Mouse (Mus musculus): ENCODE results near the gene Tmem179. TPM values are rescaled to one million over a fixed set of nuclear protein-coding genes. Genes with fewer than 3 reads are reported as not detected.

The Tmem179 gene
- total and polyA plus RNA-seq, 3 experiments, result not detected

DNA sequence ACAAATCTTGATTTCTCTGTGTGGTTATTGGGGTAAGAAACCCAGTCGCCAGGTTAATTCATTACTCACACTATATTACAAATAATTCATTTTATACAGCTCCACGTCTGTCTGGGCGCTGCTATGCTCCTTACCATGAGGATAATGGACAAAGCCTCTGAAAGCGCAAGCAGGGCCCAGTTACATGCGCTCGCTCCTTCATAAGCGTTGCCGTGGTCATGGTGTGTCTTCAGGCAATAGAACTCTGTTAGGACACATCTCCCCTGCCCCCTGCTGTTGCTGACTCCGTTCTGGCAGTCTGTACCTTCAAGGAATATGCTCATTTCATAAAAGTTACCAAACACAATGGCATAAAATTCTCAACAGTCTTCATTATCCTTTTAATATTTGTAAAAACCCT is 64.7 kb downstream of the Tmem179 start:
- in situ Hi-C loops (cut with MboI; ENCODE audit: low pct_ligation_motif_present, low pct_unique_long_range_greater_than_20kb, low sequenced_read_pairs) (no loop called here), dilution Hi-C loops (cut with MboI; ENCODE audit: extremely low pct_ligation_motif_present, extremely low pct_unique_long_range_greater_than_20kb, low sequenced_read_pairs) (no loop called here)
- H3K9me3 ChIP-seq (replicated peaks; ENCODE audit: low read length), result peaks cover 12% of the 10 kb centered on the region
- TF ChIP-seq KAT2A (IDR thresholded peaks at IDR 0.05; ENCODE audit: insufficient replicate concordance, low read length) (no peak), CTCF (conservative IDR thresholded peaks at IDR 0.05 in 1 of 2, IDR thresholded peaks at IDR 0.05 in 1 of 2; ENCODE audit: low read depth in 2 of 2, low read length in 2 of 2) (no peak), ZKSCAN1 (IDR thresholded peaks at IDR 0.05; ENCODE audit: borderline replicate concordance, low read depth, low read length) (no peak), ELF1 (IDR thresholded peaks at IDR 0.05; ENCODE audit: low read depth, low read length) (no peak), HCFC1 (IDR thresholded peaks at IDR 0.05; ENCODE audit: low read depth, low read length) (no peak), NRF1 (IDR thresholded peaks at IDR 0.05; ENCODE audit: low read depth, low read length) (no peak)
- H3K4me2 ChIP-seq (ENCODE audit: insufficient read depth, low read depth, poor library complexity, severe bottlenecking), result no peak overlapping the region
- H3K4me3 ChIP-seq (replicated peaks in 1 of 3; ENCODE audit: low read depth in 2 of 3, low read length in 2 of 3, poor library complexity in 1 of 3), result no peak overlapping the region
- no peak overlapping the region for H3K9ac ChIP-seq (ENCODE audit: insufficient read depth, low read depth)
- no peaks in the 10 kb centered on the region for H3K4me1 ChIP-seq (ENCODE audit: control insufficient read depth in 1 of 2, insufficient read depth in 2 of 2)
- peaks cover 92% of the 10 kb centered on the region for H3K27me3 ChIP-seq (replicated peaks)
- no peaks in the 10 kb centered on the region for H3K79me2 ChIP-seq (replicated peaks; ENCODE audit: control insufficient read depth, extremely low read depth, insufficient read depth, poor library complexity, severe bottlenecking)
- H3K27ac ChIP-seq (ENCODE audit: insufficient read depth, low read depth), result no peak overlapping the region
- no peak for DNase-seq (ENCODE audit: extremely low read depth)
- H3K36me3 ChIP-seq (replicated peaks in 1 of 2; ENCODE audit: control insufficient read depth in 1 of 2, insufficient read depth in 1 of 2, low read length in 1 of 2), result no peaks in the 10 kb centered on the region

GRCm38 (mm10) chr12:112451381-112451780 is 65.2 kb downstream of the Tmem179 start:
- Histone ChIP-seq H3K4me2 (ENCODE audit: insufficient read depth, low read depth, poor library complexity, severe bottlenecking) (no peak overlapping the region), H3K27ac (ENCODE audit: insufficient read depth, low read depth) (no peak overlapping the region), H3K9me3 (replicated peaks; ENCODE audit: low read length) (peaks cover 16% of the 10 kb centered on the region), H3K27me3 (replicated peaks) (peaks cover 94% of the 10 kb centered on the region), H3K36me3 (replicated peaks in 1 of 2; ENCODE audit: control insufficient read depth in 1 of 2, insufficient read depth in 1 of 2, low read length in 1 of 2) (no peaks in the 10 kb centered on the region), H3K79me2 (replicated peaks; ENCODE audit: control insufficient read depth, extremely low read depth, insufficient read depth, poor library complexity, severe bottlenecking) (no peaks in the 10 kb centered on the region), H3K4me1 (ENCODE audit: control insufficient read depth in 1 of 2, insufficient read depth in 2 of 2) (no peaks in the 10 kb centered on the region), H3K9ac (ENCODE audit: insufficient read depth, low read depth) (no peak overlapping the region), H3K4me3 (replicated peaks in 1 of 3; ENCODE audit: low read depth in 2 of 3, low read length in 2 of 3, poor library complexity in 1 of 3) (no peak overlapping the region)
- dilution Hi-C loops (cut with MboI; ENCODE audit: extremely low pct_ligation_motif_present, extremely low pct_unique_long_range_greater_than_20kb, low sequenced_read_pairs) (no loop called here), in situ Hi-C loops (cut with MboI; ENCODE audit: low pct_ligation_motif_present, low pct_unique_long_range_greater_than_20kb, low sequenced_read_pairs) (no loop called here)
- TF ChIP-seq USF2 (conservative IDR thresholded peaks at IDR 0.05; ENCODE audit: low read depth, low read length) (no peak), HCFC1 (IDR thresholded peaks at IDR 0.05; ENCODE audit: low read depth, low read length) (no peak), POLR2A (IDR thresholded peaks at IDR 0.05; ENCODE audit: low read depth, low read length) (no peak)
- no peak for DNase-seq (ENCODE audit: extremely low read depth)

GRCm38 (mm10) chr12:112450883-112451282 is 65.7 kb downstream of the Tmem179 start:
- H3K36me3 ChIP-seq (replicated peaks in 1 of 2; ENCODE audit: control insufficient read depth in 1 of 2, insufficient read depth in 1 of 2, low read length in 1 of 2), result no peaks in the 10 kb centered on the region
- H3K9me3 ChIP-seq (replicated peaks; ENCODE audit: low read length), result peaks cover 16% of the 10 kb centered on the region
- H3K4me1 ChIP-seq (ENCODE audit: control insufficient read depth in 1 of 2, insufficient read depth in 2 of 2), result no peaks in the 10 kb centered on the region
- H3K27ac ChIP-seq (ENCODE audit: insufficient read depth, low read depth), result no peak overlapping the region
- no peak overlapping the region for H3K9ac ChIP-seq (ENCODE audit: insufficient read depth, low read depth)
- in situ Hi-C loops (cut with MboI; ENCODE audit: low pct_ligation_motif_present, low pct_unique_long_range_greater_than_20kb, low sequenced_read_pairs), result no loop called here
- DNase-seq (ENCODE audit: extremely low read depth), result peak; percentile 29
- H3K79me2 ChIP-seq (replicated peaks; ENCODE audit: control insufficient read depth, extremely low read depth, insufficient read depth, poor library complexity, severe bottlenecking), result no peaks in the 10 kb centered on the region
- TF ChIP-seq ZMIZ1 (IDR thresholded peaks at IDR 0.05; ENCODE audit: low read depth, low read length) (no peak), CTCF (conservative IDR thresholded peaks at IDR 0.05 in 1 of 2, IDR thresholded peaks at IDR 0.05 in 1 of 2; ENCODE audit: low read depth in 2 of 2, low read length in 2 of 2) (peak in 1 of 2 experiments; percentile 65; a peak in 3 of 4 replicates), JUN (IDR thresholded peaks at IDR 0.05; ENCODE audit: insufficient read depth, low read depth, low read length) (no peak), RAD21 (IDR thresholded peaks at IDR 0.05; ENCODE audit: low read depth, low read length) (peak; percentile 20), SMC3 (IDR thresholded peaks at IDR 0.05; ENCODE audit: low read depth, low read length) (peak; percentile 63), MYC (IDR thresholded peaks at IDR 0.05; ENCODE audit: low read depth, low read length) (peak; percentile 81)
- no peak overlapping the region for H3K4me3 ChIP-seq (replicated peaks in 1 of 3; ENCODE audit: low read depth in 2 of 3, low read length in 2 of 3, poor library complexity in 1 of 3)
- H3K27me3 ChIP-seq (replicated peaks), result peaks cover 93% of the 10 kb centered on the region
- H3K4me2 ChIP-seq (ENCODE audit: insufficient read depth, low read depth, poor library complexity, severe bottlenecking), result no peak overlapping the region
- dilution Hi-C loops (cut with MboI; ENCODE audit: extremely low pct_ligation_motif_present, extremely low pct_unique_long_range_greater_than_20kb, low sequenced_read_pairs), result no loop called here

Other genes with a start within 250 kb of the Tmem179 start
- not detected in 2 replicates for gene A530016L24Rik, start 27.3 kb downstream of the Tmem179 start, total RNA-seq (2012; rRNA removed)
- gene A530016L24Rik, start 27.3 kb downstream of the Tmem179 start, total RNA-seq (2014; rRNA removed), result not detected in 2 replicates
- gene A530016L24Rik, start 27.3 kb downstream of the Tmem179 start, polyA plus RNA-seq (2012; ENCODE audit: insufficient read length, low read depth), result not detected in 2 replicates
- gene Inf2, start 72.0 kb upstream of the Tmem179 start, total RNA-seq (2012; rRNA removed), result 29.7 and 36.6 TPM in 2 replicates
- gene Inf2, start 72.0 kb upstream of the Tmem179 start, total RNA-seq (2014; rRNA removed), result 13.5 and 13.9 TPM in 2 replicates
- gene Inf2, start 72.0 kb upstream of the Tmem179 start, polyA plus RNA-seq (2012; ENCODE audit: insufficient read length, low read depth), result 129 and 131 TPM in 2 replicates
- gene Adssl1, start 103.3 kb upstream of the Tmem179 start, total RNA-seq (2012; rRNA removed), result 9.4 and 10.7 TPM in 2 replicates
- gene Adssl1, start 103.3 kb upstream of the Tmem179 start, total RNA-seq (2014; rRNA removed), result 10.2 and 11.8 TPM in 2 replicates
- 29.4 and 37.1 TPM in 2 replicates for gene Adssl1, start 103.3 kb upstream of the Tmem179 start, polyA plus RNA-seq (2012; ENCODE audit: insufficient read length, low read depth)
- gene Siva1, start 127.9 kb upstream of the Tmem179 start, total RNA-seq (2012; rRNA removed), result 137 and 149 TPM in 2 replicates
- gene Siva1, start 127.9 kb upstream of the Tmem179 start, total RNA-seq (2014; rRNA removed), result 78.1 and 81.9 TPM in 2 replicates
- 135 and 158 TPM in 2 replicates for gene Siva1, start 127.9 kb upstream of the Tmem179 start, polyA plus RNA-seq (2012; ENCODE audit: insufficient read length, low read depth)
- 66.6 and 79.9 TPM in 2 replicates for gene Akt1, start 158.1 kb upstream of the Tmem179 start, total RNA-seq (2012; rRNA removed)
- gene Akt1, start 158.1 kb upstream of the Tmem179 start, total RNA-seq (2014; rRNA removed), result 69.8 and 74.4 TPM in 2 replicates
- 144 and 178 TPM in 2 replicates for gene Akt1, start 158.1 kb upstream of the Tmem179 start, polyA plus RNA-seq (2012; ENCODE audit: insufficient read length, low read depth)
- gene Zbtb42, start 162.1 kb upstream of the Tmem179 start, total RNA-seq (2012; rRNA removed), result 0.30 and 0.63 TPM in 2 replicates
- not detected in 2 replicates for gene Zbtb42, start 162.1 kb upstream of the Tmem179 start, total RNA-seq (2014; rRNA removed)
- gene Zbtb42, start 162.1 kb upstream of the Tmem179 start, polyA plus RNA-seq (2012; ENCODE audit: insufficient read length, low read depth), result 0.08 and 0.11 TPM in 2 replicates
- 30.6 and 39.1 TPM in 2 replicates for gene Cep170b, start 203.7 kb upstream of the Tmem179 start, total RNA-seq (2012; rRNA removed)
- gene Cep170b, start 203.7 kb upstream of the Tmem179 start, total RNA-seq (2014; rRNA removed), result 44.4 and 48.1 TPM in 2 replicates
- 44.4 and 63.1 TPM in 2 replicates for gene Cep170b, start 203.7 kb upstream of the Tmem179 start, polyA plus RNA-seq (2012; ENCODE audit: insufficient read length, low read depth)
- gene Pld4, start 243.9 kb upstream of the Tmem179 start, total RNA-seq (2012; rRNA removed), result 149 and 155 TPM in 2 replicates
- 112 and 117 TPM in 2 replicates for gene Pld4, start 243.9 kb upstream of the Tmem179 start, total RNA-seq (2014; rRNA removed)
- 196 and 226 TPM in 2 replicates for gene Pld4, start 243.9 kb upstream of the Tmem179 start, polyA plus RNA-seq (2012; ENCODE audit: insufficient read length, low read depth)